Mouse (Mus musculus) lung, embryonic 16.5 days (tissue): ENCODE measurements around the gene Pmpcb. TPM values are rescaled to one million over a fixed set of nuclear protein-coding genes. Genes with fewer than 3 reads are reported as not detected.

Source experiments
- ATAC-seq: fragments of 200-750 bp; cut with Nextera tagmentation; 2 replicates; pipeline ENCODE4 v1.8.0; 2017; ENCODE audit warnings: low read depth, mild to moderate bottlenecking, moderate library complexity
- H3K27ac ChIP-seq: fragments of 300-500 bp; sonication (generic); 2 replicates; pipeline ENCODE4 v1.5.1; 2014; ENCODE audit warnings: mild to moderate bottlenecking, control low read depth, low read length
- H3K27me3 ChIP-seq: fragments of 300-500 bp; sonication (generic); 2 replicates; pipeline ENCODE4 v1.6.1; 2014; ENCODE audit warnings: low read depth, low read length, mixed read lengths; ENCODE audit not compliant: control insufficient read depth, insufficient read depth
- H3K36me3 ChIP-seq: fragments of 300-500 bp; sonication (generic); 2 replicates; pipeline ENCODE4 v1.6.1; 2014; ENCODE audit warnings: low read length; ENCODE audit not compliant: control insufficient read depth, insufficient read depth
- H3K4me1 ChIP-seq: fragments of 300-500 bp; sonication (generic); replicated peaks from 2 replicates; pipeline ENCODE4 v1.6.1; 2014; ENCODE audit warnings: low read length, mixed read lengths; ENCODE audit not compliant: control insufficient read depth, insufficient read depth
- H3K4me2 ChIP-seq: fragments of 300-500 bp; sonication (generic); 2 replicates; pipeline ENCODE4 v1.6.1; 2014; ENCODE audit warnings: low read depth, low read length, control low read depth
- H3K4me3 ChIP-seq: fragments of 300-500 bp; sonication (generic); 2 replicates; pipeline ENCODE4 v1.5.1; 2014; ENCODE audit warnings: mild to moderate bottlenecking, low read length, control low read depth
- H3K9ac ChIP-seq: fragments of 300-500 bp; sonication (generic); 2 replicates; pipeline ENCODE4 v1.6.1; 2014; ENCODE audit warnings: low read length, control low read depth
- H3K9me3 ChIP-seq: fragments of 300-500 bp; sonication (generic); 2 replicates; pipeline ENCODE4 v1.6.1; 2016; ENCODE audit warnings: low read length; ENCODE audit not compliant: control insufficient read depth
- WGBS: fragments of 180-500 bp; shearing (Covaris S2); extraction: QIAGEN DNeasy Blood & Tissue Kit; methylation state at CpG from one replicate; pipeline ENCODE4 v1.1.7; 2014; 5-methylcytosine and 5-hydroxymethylcytosine counted together
- polyA plus RNA-seq: library from polyadenylated mRNA; unstranded; fragments of >200 nt; fragmentation: Nextera tagmentation; extraction: Ambion mirVana; gene quantifications from 2 replicates; pipeline ENCODE4 v1.2.1, GENCODE M21; 2015

The Pmpcb gene
- polyA plus RNA-seq, 1 experiment from 2014 or later = 76.1 TPM

DNA sequence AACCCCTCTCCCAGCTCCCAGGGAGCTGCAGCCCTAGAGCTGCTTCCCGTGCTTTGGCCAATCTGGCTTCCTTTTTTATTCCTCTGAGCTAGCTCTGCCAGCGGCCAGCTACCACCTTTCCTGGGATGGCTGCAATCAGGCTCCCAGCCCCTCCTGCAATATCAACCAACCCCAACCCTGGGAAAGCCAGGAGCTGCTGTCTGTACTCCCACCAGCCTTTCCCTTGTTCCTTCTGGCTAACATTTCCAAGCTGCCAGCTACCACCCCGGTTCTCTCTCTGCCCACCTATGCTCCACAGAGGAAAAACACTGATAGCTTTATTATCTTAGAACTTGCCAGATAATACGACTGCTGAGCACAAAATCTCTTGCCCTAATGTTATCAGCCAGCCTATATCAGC is 67.9 kb downstream of the Pmpcb start:
- no peaks in the 10 kb centered on the region for H3K4me1 ChIP-seq
- H3K27ac ChIP-seq = no peak overlapping the region
- H3K4me2 ChIP-seq = no peak overlapping the region
- no peak overlapping the region for H3K4me3 ChIP-seq
- no peak for ATAC-seq
- H3K9me3 ChIP-seq = no peaks in the 10 kb centered on the region
- H3K27me3 ChIP-seq = no peaks in the 10 kb centered on the region
- H3K9ac ChIP-seq = no peak overlapping the region
- 73% methylated on average over 4 of the region's 4 CpGs for whole genome bisulfite sequencing
- peaks cover 18% of the 10 kb centered on the region for H3K36me3 ChIP-seq

Other genes starting within 250 kb of the Pmpcb start
- 61.1 and 66.3 TPM in 2 replicates for gene Lrrc17, start 193.6 kb upstream of the Pmpcb start, polyA plus RNA-seq
- gene Fbxl13, start 91.5 kb upstream of the Pmpcb start, polyA plus RNA-seq = 0.97 and 1.6 TPM in 2 replicates
- 44.6 and 45.3 TPM in 2 replicates for gene Armc10, start 91.3 kb upstream of the Pmpcb start, polyA plus RNA-seq
- 4.7 and 5.5 TPM in 2 replicates for gene Napepld, start 35.7 kb upstream of the Pmpcb start, polyA plus RNA-seq
- gene Dnajc2, start 48.1 kb downstream of the Pmpcb start, polyA plus RNA-seq = 50.0 and 55.1 TPM in 2 replicates
- 163 and 169 TPM in 2 replicates for gene Psmc2, start 48.1 kb downstream of the Pmpcb start, polyA plus RNA-seq
- gene Slc26a5, start 128.5 kb downstream of the Pmpcb start, polyA plus RNA-seq = 0.14 TPM in 1 of 2 replicates, not detected in the other